Mouse (Mus musculus) cerebellum, adult 9-11 months (tissue): ENCODE data around the gene Gm49396.

Experiments
- DNase-seq: peaks from one replicate; pipeline ENCODE4 v3.0.0; 2022

Gene Gm49396

DNA sequence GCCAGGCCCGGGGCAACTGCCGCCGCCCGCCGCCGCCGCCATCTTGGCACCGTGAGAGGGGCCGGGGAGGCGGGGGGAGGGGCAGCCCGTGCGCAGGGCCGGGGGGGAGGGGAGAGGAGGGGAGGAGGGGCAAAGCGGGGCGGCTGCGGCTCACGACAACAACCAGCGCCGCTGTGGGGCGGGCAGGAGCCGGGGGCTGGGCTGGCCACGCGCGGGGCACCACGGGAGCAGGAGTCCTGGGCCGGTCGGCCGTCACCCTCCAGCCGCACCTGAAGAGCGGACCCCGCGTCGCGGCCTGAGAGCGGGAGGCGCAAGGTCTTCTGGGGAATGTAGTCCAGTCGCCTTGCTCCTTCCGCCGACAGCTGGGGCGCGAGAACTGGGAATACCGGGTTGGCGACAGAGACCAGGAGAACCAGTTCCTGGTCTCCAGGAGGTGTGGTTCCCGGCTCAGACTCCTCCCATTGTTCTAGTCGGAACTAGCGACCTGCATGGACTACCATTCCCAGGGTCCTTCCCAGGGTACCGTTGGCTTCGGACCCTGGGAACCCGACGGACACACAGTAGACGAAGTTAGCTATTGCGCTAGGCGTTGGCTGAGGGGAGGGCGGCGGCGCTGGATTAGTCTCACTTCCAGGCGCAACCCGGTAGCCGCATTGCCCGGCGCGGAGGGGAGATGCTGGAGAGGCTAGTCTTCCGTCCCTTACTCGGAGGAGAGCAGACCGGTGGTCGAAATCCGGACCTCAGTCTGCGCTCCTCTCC is 25.7 kb downstream of the Gm49396 start, which contains the start of gene Kmt2b:
TSS of gene Kmt2b (minus strand) at position 51 of the 759 bp plus-strand sequence.
- DNase-seq = peak; percentile 99

DNA sequence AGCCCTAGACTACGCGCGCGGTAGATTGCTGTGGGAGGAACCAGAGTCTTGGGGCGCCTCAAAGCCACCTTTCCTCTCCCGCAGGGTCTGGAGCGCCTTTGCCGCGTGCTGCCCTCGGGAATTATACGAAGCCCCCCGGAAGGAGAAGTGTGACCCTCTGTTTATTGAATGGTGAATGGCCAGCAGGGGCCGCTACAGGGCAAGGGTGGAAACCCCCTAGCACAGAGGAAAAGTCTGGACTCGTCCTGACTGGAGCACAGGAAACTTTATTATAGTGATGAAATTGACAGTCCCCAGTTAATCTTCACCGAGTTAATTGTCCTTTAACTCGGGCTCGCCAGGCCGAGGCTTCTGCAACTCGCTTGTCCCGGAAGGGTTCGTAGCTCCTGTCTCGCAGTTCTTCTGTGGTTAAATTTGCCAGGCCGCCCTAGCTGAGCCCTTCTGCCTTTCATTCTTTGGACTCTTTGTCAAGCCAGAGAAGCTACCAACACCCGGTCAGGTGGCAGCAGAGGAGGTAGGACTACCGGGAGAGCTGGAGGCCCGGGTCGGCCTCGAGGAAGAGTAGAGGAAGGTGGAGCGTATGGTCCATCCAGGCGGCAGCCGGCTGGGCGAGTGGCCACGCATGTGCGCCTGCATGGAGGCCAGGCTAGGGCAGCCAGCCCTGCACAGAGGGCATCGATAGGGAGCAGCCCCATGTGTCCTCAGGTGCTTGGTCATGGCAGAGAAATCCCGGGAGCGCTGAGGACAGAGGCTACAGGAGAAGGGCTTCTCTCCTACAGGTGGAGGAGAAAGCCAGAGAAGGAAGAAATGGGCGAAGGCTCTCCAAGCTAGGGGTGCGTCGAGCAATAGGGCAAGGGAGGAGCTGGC is 26.5 kb downstream of the Gm49396 start:
- DNase-seq = peak; percentile 84

DNA sequence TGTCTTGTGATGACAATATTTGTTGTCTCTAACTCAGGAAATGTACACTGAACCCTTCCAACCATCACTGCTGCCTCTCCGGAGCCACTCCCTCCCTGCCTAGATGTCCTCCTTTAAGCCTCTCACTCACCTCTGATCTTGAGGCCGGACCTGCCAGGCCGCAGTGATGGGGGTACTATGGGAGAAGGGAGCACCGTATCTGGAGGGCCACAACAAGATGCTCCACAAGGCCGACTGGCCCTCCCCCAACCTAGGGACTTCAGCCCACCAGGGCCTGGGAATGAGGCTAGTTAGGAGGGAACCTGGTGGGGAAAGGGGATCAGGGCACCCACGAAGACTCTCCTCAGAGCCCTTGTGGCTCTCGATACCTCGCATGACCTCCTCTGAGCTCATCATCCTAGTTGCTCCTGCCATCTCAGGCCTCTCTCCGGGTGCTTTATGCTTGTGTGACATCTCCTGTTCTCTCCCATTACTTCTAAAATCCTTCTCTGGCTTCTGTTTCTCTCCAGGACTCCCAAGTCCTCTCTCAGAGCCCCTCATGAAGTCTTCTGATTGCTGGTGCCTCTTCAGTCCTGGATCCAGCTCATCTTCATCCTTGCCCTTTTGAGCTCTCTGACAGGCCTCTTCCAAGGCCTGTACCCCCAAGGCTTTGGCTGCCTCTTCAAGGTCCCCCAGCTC is 27.9 kb downstream of the Gm49396 start:
- DNase-seq = peak; percentile 55

DNA sequence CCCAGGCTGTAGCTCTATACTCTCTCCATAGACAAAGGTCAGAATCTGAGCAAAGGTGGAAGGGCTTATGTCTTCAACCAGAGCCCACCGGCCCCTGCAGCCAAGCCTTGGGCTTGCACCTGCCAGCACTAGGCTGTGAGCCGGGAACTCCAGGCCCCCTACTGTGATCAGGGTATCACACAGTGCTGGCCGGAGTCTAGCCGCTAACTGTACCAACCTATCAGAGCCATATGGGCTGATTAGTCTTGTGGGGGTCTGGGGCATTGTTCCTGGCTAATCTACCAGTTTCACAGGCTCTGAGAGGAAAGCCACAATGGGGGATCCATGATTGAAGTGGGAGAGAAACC is 28.4 kb downstream of the Gm49396 start:
- DNase-seq = peak; percentile 35

DNA sequence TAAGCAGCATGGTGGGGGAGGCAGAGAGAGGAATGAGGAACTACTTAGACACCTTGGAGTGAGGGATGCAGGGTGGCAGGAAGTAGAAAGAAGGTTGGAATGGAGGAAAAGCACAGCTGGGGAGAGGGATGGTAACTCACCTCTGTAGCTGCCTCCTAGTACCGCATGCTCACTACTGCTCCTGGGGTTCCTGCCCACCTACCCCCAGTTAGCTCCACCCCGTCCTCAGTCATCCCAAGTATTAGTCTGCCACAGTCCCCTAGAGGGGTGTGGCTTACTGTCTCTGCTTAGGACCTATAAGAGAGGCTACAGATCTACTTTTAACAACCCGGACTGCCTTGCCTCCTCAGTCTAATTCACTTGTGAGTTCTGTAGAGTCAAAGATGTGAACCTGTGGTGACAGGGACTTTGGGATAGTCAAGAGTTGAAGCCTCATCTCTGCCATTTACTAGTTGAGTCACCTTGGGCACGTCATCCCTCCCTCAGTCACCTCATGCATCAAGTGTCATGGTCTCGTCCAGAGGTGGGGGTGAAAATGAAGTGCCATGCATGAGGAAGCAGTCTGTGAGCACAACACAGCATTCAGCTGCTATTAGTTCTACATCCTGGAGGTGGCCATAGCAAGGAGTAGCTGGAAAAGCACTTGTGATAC is 29.8 kb downstream of the Gm49396 start:
- no peak for DNase-seq

DNA sequence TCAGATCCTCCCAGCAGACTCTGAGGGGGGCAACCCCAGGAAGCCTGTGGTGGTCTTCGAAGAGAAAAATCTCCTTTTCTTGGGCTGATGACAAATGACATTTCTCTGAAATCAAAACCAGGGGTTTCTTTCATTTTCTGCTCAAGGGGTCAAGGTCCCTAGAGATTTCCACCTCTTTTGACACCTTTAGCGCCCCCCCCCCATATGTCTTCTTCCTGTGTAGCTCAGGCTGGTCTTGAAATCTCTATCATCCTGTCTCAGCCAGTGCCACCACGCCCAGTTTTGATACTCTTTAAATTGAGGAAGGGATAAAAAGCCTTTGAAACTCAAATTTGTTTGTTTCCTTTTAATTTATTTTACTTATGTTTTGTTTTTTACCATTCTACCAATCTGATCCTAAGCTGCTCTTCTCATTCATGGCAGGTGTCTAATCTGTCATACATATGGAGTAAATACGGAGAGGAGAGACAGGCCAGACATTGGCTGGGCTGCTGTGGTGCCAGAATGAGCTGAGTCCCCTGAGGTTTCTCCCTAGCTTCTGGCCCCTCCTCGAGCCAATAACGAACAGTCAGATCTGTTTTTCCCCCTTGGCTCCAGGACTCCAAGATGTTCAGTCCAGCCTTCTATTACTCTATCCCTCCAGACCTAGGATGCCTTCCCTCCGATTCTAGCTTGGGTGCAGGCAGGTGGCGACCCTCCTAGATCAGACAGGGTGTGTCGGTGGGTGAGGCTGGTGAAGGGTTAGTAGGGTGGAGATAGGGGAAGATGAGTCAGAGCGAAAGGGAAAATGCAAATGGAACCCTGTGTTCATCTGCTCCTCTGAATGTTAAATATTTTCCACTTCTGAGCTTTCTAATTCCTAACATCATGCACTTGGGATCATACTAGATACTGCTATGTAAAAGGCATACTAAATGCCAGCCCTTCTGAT is 30.7 kb downstream of the Gm49396 start:
- no peak for DNase-seq

DNA sequence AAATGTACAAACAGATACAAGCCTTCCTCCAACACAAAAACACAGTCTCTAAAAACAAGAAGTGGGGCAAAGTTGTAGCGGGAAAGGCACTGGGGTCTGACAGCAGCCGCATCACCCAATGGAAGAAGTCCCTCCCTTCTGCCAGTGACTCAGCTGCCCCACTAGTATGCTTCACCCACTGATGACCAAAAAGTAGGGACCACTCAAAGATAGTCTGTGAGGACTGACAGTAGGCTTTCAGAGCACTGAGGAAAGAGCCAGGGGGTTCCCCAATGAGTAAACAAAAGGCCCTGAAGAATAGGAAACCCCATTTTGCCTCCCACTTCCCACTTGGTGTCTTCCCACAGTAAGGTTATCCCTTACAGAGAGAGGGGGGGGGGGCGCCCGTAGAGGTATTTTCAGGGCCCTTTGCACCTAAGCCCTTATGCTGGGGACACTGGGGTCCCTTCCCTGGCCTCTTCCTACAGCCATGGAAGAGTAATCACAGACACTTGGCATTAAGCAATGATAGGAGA is 31.4 kb downstream of the Gm49396 start:
- no peak for DNase-seq

DNA sequence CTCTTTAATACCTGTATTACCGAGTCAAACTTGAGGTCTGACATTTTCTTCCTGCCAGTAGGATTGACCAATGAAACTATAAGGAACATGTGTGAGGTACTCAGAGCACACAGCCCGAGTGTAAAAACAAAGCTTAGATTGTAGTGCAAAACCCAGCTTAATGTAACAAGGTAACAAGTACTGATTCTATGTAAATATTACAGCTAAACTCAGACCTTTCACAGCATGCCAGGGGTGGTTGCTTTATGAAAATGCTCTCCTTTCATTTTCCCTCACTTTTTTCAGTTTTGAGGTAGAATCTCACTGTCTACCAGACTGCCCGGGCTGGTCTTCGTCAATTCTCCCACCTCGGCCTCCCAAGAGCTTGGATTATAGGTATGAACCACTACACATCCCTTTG is 32.9 kb downstream of the Gm49396 start:
- no peak for DNase-seq

DNA sequence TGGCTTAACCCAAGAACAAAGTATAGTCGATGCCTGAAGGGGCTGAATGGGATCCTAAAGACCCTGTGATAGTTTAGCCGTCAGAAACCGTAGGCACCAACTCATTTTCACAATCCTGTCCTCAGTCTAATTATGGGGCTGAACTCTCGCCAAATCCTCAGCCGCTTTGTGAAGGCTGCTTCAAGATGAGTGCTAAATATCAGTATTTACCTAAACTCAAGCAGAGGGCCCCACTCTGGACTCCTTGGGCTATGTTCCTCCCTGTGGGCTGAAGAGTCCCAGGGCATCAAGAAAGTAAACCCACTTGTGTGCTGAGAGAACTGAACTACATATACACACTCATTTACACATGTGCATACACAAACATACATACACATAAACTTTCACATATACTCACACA is 33.7 kb downstream of the Gm49396 start:
- DNase-seq = no peak

DNA sequence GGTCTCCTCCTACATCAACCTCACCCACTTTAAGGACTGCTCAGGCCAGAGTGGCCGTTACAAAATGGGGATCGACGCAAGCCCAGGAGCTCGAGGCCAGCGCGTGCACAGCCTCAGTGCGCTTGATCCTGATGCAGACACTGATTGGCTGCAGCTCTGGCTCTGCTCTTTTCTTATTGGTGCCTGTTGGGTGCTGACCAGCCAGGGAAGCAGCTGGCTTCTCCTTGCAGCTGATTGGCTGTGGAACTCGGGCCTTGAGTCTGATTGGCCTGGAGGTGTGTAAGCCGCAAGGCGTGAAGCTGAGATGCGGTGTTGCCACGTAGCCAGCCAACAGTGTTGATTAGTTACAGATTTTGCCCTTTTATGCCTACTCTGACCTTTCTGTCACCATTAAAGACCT is 35.6 kb downstream of the Gm49396 start, which contains the start of gene Zbtb32:
TSS of gene Zbtb32 (minus strand) at position 124 of the 400 bp plus-strand sequence.
- DNase-seq = no peak

DNA sequence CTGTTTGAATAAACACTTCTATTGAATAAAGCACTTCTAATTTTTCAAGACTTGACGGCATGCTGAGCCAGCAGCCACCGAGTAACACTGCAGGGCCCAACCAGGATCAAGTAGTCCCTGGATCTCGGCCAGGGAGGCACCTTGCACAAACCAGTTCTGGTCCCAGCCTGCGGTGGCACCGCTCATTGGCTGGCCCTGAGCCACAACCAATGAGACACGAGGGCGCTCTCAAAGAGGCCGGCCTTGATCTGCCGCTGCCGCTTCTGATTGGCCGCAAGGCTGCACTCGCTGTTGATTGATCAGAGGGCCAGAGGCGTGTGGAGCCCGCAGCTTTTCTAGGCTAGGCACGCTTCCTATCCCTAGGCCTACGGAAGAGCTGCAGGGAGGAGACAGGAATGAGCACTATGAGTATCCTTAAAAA is 36.8 kb downstream of the Gm49396 start:
- peak; percentile 97 for DNase-seq

DNA sequence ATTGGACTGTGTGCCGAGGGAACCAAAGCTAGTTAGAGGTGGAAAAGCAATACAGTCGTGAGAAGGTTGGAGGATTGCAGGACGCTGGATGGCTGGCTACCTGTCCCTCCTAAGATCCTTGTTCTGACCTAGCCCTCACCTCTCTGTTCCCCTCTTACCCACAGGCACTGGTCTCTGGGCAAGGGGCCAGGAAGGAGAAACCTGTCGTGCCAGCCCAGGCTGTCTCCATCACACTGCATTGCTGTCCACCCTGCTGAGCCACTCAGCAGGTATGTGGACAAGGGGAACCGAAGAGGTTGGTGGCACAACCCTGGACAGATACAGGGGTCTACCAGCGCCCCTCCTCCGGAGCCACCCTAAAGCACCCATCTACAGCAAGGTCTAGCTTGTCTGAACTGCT is 37.5 kb downstream of the Gm49396 start:
- no peak for DNase-seq

DNA sequence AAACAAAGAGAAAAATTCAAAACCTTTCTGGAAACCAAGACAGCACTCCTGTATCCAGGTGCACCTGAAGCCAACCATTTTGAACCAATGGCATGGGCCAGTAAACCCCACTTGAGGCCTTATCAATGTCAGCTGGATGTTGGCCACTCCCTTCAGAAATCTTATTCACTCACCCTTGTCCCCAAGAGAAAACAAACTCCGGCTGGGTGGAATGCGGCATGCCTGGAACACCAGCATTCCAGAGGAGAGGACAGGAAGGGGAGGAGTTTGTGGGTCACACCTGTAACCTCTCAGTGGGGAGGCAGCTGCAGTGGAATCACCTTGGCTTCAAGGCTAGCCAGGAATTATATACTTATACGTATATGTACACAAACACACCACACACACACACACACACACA is 39.4 kb downstream of the Gm49396 start:
- no peak for DNase-seq

DNA sequence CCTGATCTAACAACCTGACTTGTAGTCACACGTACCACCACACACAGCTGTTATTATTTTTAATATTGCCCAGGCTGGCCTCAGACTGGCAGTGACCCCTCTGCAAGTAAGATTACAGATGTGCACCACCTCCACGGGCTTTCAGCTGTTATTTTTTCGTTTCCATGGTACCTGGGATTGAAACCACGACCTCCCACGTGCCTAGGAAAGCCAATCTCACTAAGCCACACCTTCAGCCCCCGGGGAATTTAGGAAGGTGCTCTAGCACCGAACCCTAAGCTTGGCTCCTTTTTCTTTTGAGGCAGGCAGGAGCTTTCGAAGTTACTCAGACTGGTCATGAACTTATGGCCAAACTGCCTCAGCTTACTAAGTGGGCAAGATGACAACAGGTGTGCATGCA is 41.3 kb downstream of the Gm49396 start:
- no peak for DNase-seq

DNA sequence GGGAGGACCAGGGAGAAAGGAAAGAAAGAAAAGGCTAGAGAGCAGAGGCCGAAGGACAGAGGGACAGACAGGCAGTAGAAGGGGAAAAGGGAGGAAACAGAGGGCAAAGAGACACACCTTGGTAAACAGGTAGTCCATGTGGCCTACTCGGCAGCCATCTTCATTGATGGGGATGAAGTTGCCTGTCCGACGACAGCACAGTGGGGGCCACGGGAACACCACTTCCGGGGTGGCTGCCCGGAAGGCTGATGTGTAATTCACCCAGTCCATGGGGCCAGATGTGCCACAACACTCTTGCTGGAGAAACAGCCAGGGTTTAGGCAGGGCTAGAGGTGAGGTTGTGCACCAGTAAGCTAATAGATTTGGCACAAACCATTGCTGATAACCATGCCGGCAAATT is 41.8 kb downstream of the Gm49396 start:
- DNase-seq = no peak

DNA sequence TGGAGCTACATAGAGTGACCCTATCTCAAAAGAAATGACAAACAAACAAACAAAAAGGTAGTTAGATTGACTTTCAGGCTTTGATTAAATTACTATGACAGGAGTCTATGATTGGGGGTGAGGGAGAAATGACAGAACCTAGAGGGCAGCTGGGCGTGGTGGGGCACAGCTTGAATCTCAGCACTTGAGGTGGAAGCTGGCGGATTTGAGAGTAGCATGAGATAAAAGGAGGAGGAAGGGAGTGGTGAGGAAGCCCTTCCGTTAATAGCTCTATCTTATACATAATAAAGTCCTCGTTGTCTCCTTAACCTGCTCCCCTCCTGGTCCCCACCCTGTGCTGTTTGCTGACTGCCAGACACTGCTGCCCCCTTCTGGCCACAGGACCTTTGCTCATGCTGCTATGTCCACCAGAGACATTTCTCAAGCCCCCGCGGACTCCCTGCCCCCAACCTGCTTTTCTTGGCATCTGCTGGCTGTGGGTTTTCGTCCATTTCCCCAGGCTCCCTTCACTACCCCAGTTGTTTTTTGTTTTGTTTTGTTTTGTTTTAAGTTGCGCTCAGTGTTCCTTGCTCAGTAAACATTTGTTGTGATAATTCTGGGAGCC is 44.7 kb downstream of the Gm49396 start:
- no peak for DNase-seq

DNA sequence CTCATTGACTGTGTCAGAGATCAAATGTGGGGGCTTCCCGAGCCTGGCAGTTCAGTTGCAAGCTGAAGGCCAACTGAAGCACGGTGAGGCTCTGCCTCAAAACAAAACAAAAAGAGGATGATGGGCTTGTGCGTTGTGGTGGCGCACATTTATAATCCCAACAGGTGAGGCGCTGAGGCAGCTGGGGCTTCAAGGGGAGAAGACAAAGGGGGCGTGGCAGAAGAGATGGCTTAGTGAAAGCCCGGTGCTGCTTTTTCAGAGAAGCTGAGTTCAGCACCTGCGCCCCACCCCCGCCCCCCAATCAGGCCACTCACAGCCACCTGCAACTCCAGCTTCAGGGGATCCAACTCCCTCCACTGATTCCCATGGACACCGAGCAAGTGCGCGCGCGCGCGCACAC is 45.3 kb downstream of the Gm49396 start:
- no peak for DNase-seq

DNA sequence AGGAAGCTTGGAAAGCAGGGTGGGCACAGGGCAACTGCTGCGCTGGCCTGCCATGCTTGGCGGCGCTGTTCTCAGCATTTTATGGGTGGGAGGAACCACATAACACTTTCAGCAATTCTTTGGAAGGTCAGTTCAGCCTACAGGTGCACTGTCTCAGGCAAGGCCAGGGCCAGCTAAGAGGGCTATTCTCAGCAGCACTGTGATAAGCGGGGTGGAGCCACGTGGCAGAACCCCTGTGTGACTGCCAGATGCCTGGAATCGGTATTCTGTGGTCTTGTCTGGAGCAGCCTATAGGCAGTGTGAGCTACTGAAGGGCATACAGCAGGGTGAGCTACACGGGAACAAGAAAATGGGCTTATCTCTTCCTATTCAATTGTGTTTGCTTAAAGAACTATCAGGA is 46.9 kb downstream of the Gm49396 start:
- DNase-seq = no peak

DNA sequence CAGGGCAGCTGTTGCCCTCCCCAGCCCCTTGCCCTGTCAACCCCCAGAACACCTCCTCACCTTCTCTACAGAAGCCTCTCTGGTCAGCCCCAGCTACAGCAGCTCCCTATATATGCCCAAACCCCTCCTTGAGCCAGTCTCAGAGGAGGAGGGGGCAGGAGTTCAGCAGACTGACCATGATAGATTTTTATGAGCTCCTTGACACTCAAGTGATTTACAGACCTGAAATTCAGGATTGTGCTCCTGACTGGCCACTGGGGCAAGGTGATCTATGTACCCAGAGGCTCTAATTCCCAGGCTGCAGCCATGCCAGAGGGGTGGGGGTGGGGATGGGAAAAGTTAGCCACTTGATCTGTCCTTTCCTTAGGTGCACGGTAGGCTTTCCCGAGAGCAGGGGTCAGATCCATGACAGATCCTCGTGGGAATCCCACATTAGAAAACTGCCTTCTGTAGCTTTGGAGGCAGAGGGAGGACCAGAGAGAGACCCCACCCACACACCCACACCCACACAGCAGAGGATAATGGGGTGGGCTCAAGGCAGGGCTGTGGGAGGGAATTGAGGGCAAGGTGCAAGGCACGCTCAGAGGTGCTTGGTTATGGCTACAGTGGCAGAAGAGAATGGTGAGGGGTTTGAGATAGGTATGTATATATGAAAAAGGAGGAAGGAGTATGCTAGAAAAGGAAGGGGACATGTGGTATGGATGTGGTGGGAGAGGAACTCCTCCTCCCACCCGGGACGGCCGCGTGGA is 49.7 kb downstream of the Gm49396 start, which contains the start of gene Upk1a:
TSS of gene Upk1a (minus strand) at position 194 of the 749 bp plus-strand sequence.
- no peak for DNase-seq

DNA sequence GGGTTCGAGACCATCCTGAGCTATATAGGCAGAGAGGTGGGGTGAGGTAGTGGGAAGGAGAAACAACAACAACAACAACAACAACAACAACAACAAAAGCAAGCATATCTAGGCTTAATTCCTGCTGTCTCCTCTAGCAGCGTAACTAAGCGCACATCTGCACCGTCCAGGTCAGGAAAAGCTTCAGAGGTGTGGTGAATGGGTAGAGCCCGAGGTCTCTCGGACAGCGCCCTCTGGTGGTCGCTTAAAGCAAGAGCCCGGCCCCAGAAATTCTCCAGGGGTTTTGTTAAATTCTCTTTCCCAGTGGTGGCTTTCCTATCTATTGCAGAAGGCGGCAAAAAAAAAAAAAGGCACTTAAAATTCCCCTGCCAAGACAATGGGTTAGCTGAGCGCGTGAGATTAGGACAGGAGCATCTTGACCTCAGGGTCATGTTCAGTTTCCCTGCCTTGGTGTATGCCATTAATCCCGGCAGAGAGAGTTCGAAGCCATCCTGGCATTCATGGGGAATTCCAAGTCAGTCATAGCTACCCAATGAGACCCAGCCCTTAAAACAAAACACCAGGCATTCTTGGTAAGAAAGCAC is 50.5 kb downstream of the Gm49396 start:
- peak; percentile 47 for DNase-seq
